Mouse (Mus musculus) liver (tissue): Measurements from ENCODE around the gene Rpl36a.

Source experiments
- DNase-seq: peaks from one replicate; pipeline ENCODE4 v3.0.0-alpha.2; 2020; ENCODE audit warnings: mixed read lengths

Gene Rpl36a

DNA sequence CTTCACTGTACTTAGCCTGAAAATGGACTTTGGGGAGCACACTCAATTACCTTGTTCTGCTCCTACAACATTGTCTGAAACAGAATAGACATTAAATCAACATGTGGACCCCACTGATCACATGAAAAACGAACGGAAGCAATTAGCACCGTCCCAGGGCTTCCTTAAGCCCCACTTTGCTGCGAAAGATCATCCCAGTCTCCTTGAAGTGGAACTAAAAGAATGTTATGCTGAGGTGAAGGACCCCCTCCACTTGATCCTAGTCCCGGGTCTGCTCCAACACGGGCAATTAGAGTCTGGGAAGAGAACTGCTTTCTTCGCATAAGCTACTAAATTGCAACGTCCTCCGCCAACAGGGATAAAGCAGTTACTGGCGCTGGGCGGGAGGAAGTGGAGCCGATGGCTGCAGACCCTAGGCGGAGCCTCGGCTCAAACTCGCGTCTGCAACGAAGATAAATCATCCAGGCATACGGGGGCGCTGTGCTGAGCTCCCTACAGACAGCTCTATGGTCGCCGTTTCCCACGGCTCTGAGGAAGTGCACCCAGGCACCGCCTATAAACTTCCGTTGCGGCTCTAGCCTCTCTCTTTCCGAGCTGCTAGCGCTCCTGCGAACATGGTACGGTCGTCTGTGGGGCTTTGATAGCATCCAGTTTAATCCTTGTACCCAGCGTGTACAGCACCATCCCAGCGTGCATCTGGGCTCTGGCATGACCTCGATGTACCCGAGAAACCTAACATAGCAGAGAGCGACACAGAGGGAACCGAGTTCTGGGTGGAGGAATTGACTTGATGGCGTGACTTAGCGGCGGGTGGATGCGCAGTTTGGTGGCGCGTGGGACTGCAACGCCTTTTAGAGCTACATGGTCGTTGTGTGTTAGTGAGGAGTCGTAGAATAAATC, at the start of gene Rpl36a:
Rpl36a (plus strand) TSS at position 552 of the 900 bp plus-strand sequence.
- DNase-seq, result peak; percentile 92

DNA sequence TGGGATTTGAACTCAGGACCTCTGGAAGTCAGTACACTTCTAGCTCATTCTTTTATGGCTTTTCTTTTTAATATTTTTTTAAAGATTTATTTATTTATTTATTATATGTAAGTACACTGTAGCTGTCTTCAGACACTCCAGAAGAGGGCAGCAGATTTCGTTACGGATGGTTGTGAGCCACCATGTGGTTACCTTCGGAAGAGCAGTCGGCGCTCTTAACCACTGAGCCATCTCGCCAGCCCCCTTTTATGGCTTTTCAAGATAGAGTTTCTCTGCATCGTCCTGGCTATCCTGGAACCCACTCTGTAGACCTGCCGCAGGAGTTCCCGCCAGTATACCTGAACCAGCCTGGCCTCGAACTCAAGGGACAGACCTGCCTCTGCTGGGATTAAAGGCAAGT, 45.7 kb upstream of the Rpl36a start:
- peak; percentile 32 for DNase-seq

DNA sequence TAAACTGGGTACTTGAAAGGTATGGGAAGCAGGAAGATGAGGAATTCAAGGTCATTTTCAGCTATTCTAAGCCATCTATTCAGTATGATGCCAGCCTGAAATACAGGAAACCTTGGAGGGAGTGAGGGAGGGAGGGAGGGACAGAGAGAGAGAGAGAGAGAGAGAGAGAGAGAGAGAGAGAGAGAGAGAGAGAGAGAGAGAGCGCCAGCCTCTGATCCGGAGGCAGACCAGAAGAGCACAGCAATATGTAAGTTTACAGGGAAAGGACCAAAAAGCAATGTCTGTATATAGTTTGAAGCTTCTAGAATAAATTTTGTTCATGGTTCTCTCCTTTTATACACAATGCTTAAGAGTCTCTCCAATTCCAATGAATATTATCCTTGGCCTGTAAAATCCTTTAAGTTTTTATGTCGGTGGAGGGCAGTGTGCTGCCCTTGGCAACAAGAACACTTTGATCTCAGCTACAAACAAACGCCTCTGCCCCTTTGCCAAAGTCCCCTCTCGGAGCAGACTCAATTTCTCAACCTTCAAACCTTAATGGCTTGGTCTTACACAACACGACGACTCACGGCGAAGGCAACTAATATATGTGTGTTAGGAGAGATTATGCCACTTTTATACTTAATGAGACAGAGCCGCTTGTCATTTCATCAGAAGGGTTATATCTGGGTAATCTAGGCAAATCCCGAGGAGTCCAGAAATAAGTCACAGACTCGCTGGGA, 44.9 kb upstream of the Rpl36a start:
- DNase-seq, result no peak

DNA sequence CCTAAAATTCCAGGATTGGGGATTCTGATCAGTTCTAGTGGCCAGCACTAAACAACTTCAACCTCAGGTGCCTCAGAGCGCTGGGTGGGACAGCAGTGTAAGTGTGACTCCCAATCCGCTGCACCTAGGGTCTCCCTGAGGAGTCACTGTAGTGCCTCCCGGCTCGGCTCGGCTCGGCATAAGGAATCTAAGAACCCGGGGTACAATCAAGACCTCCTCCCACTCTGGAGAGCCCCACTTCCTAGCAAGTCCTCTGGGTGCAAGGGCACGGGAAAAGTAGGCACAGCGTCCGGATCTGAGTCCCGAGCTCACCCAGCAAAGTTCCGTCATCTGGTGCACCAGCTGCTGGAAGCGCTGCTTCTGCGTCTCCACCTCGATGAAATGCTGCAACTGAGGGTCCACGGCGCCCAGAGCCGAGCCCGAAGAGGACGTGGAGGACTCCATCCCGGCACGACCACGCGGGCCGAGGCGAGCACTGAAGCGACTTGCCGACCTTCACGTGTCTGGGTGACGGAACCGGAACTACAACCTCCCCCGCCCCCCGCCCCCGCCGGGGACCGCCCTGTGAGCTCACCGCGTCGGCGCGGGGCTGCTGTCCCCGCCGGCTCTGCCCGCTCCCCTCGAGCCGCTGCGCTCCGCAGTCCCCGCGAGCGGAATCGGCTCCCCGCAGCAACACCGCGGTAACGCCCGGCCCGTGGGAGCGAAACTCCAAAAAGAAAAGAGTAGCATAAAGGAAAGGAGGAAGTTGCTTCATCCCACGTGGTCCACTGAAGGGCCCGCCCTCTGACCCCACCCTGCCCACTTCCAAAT, 44.1 kb upstream of the Rpl36a start, which contains the start of gene Timm8a1:
Timm8a1 (minus strand) TSS at position 721 of the 810 bp plus-strand sequence.
- DNase-seq, result peak; percentile 80

DNA sequence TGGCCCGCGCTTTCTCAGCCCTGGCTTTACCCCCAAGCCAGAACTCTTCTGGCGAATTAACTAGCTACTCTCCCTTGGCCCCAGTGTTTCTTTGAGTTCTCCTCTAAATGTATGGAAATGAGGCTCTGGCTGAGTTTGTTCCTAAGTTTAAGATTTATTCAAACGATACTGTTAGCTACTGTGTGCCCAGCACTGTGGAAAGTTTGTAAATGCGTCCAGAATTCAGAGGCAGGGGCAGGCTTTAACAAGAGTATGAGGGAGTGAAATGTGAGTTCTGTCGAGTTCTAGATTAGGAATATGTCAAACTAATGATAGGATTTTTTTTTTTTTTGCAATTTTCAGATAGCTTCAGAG, 43.5 kb upstream of the Rpl36a start:
- no peak for DNase-seq

DNA sequence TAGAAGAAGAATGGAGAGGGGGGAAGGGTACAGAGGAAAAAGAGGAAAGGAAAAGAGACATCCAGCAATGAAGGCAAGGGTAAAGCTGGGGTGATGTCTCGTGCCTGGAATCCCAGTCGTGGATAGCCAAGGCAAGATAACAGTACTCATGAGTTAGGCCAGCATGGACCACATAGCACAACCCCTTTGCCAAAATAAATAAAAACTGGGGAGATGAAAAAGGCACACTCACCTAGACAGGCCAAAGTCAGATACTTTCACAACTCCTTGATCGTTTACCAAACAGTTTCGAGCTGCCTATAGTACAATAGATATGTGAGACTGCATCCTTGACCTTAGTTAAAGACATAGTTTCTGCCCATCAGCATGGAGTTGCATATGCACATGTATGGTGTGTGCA, 38.1 kb upstream of the Rpl36a start:
- DNase-seq, result no peak

DNA sequence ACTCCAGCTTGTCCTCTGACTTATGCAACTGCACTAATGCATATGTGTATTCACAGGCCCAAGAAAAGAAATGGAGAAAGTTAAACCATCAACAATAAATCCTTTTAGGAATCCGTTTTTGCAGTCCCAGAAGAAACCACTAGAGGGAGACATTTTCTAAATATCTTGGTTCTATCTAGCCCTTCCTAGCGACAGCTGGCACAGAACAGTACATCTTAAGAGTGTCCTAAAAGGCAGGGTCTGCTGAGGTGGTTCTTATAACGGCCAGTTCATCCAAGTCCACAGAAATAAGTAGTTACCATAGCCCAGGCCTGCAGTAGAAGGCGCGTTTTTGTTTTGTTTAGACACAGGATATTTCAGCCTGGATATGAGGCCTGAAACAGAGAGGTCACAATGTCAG, 34.6 kb upstream of the Rpl36a start:
- DNase-seq, result no peak

DNA sequence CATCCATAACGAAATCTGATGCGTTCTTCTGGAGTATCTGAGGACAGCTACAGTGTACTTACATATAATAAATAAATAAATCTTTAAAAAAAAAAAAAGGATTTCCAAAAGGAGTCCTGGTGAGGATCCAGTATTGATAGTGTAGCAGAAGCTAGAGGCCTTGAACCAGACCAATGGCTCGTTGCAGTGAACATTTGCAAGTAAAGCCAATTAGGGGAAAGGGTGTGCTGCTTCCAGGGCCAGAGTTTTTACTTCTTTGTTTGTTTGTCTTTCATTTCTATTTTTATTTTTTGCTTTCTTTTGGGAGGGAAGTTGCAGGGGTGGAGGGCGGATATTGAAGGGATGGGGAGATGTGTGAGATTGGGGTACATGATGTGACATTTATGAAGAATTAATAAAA, 32.1 kb upstream of the Rpl36a start:
- DNase-seq, result no peak

DNA sequence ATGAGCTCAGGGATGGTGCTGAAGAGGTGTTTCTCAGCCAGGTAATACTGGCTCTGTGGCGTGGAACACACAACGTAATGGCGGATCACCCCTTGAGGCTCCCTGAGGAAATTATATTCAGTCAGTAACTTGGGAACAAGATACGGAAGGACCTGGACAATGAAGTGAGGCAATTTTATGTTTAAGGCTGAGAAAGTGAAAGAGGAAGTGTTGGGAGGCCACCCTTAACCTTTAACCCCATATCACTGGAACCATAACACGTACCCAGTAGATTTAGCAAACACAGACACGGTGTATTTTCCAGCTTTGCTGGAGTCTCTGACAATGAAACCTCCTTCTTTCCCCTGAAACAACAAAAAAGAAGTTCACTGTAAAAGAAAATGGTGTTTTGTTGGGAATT, 31.0 kb upstream of the Rpl36a start:
- DNase-seq, result no peak

DNA sequence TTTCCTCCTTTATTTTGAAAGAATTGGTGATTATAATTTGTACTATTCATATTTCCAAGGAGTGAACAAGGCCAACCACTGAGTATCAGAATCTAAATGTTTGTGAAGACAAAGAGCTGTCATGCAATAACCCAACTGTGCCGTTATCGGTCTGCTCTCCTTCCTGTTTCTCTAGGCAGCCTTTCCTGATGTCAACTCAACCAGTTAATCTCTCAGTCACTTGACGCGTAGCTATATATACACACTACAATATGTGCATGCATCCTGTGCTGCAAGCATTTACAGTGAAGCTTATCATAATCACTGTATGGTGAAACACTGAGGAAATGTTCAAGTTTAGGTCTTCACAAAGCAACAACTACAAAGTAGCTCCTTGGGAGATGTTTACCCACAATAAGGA, 21.1 kb upstream of the Rpl36a start:
- DNase-seq, result no peak

DNA sequence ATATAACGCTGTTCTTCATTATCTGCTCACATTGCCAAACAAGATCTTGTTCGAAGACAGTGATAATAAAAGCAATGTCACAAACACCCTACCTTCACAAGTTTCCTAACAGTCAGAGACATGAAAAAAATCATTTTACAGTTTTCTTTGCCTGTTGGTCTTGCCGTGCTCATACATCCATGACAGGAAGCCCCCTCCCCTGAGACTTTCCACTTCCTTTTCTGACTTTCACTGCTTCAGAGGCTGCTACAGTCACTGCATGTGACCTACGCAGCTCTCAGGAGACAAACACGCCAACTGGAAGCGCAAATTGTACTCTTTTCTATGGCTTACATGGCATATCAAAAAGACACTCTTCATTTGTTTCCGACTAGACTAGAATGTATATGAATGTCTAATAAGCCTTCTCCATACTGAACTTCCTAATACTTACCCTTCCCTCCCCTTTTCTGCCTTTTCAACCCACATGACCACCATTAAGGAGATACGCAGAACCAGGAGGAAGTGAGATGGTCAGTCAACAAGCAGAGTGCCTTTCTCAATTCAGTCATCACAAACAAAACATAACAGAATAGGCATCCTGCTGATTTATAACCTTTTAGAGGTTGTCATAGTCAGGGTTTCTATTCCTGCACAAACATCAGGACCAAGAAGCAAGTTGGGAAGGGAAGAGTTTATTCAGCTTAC, 18.8 kb upstream of the Rpl36a start:
- no peak for DNase-seq

DNA sequence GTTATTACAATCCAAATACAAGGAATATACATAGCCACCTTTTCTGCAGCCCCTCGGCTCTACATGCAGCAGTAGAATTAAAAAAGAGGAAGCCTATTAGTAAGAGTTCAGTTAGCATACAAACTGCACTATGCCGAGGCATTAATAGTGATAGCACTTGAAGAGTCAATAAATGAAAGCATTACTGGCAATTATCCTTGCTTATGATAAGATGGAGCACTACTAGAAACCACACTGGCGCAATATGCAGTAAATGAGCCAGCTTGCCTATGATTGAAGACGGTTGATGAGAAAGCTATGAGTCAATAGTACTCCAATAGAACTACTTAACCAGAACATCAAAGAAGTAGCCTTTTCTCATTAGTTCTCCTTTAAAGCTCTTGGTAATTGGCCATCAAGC, 7.6 kb upstream of the Rpl36a start:
- no peak for DNase-seq

DNA sequence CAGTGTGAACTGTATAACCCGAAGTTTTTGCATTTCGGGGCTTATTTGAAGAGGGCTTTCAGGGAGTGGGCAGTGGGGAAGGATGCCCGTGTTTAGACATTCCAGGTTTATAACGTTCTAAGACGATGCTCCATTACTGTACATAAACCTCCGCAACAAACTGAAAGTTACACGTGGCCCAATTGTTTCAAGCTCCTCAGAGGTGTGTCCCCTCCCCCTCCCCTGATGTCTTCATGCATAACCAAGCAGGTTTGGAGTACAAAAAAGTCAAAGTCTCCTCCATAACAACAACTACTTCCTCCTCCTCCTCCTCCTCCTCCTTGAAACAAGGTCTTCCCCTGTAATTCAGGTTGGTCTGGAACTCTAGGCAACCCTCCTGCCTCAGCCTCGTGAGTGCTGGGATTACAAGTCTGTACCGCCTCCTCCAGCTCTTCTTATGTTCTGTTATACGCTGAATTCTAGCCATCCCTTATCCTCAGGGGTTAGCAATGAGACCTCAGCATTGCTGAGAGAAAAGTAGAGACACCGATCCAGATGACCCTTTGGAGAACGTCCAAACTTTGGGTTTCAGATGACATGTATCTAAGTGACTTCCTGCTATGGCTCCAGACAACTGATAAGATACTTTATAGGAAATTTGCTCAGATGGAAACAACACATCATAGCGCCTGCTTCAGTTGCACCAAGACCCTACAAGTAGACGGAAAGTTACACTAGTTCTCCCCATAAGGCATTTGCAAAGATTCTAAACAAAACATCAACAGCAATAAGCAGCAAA, 4.7 kb upstream of the Rpl36a start:
- no peak for DNase-seq

DNA sequence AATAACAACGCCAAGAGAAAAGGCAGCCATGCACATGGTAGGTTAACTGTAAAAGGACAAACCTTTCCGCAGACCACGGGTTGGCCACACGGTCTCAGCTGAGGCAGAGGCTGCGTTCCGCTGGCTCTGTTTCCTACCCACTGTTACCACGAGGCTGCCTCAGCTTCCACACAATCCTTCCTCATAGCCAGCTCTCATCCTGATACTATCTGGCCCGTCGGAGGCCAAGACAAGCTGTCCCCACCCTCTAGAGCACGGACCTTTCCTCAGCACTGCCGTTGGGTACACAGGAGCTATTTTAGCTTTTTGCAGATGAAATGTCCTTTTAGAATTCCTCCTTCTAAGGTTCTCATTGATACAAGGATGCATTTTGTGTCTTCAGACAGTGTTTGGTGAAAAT, 3.2 kb upstream of the Rpl36a start:
- DNase-seq, result peak; percentile 54

DNA sequence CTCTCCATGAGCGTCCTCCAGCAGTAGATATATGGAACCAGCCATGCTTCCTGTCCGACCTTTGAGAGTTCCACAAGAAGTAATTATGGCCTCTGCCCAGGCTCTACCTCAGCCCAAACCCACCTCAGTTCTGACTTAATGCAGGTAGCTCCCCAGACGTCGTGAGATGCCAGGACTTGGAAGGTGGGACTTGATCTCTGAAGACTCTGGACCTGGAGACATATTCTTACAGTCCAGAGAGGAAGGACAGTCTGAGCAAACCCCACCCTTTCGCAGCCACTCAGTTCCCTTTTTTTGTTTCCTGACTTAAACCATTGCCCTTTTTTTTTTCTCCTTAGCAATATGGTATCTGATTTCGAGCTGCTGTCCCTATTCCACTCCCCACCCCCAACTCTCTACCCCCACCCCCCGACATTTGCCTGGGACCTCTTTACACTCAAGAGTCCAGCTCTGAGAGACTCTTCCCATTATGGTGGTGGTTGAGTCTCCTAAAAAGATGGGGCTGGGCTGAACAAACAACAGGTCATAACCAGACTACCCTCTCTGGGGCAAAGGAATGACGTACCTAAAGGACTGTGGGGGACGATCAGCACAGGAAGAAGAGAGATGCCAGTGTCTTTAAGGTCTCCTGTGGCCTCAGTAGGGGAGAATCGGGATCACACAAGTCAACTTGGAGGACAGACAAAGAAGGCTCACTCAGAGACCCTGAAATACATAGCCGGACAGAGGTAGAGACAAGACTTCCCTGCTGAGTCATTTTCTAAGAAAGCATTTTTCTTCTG, 2.4 kb upstream of the Rpl36a start, which contains the start of gene Btk:
Btk (minus strand) TSS at position 683 of the 782 bp plus-strand sequence.
- DNase-seq, result no peak

DNA sequence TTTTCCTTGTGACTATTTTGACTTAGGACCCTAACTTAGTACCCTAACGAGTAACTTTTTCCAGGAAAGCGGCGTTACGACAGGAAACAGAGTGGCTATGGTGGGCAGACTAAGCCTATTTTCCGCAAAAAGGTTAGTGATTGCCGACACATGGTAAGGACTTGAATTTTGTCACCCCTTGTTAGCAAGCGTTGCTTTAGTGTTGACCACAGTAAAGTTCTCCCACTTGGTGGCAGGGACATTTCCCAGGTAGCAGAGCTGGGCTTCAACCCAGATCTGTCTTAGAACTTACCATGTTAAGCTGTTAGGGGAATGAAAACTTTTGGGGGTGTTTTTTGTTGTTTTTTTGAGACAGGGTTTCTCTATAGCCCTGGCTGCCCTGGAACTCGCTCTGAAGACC, 993 bp downstream of the Rpl36a start:
- DNase-seq, result no peak

DNA sequence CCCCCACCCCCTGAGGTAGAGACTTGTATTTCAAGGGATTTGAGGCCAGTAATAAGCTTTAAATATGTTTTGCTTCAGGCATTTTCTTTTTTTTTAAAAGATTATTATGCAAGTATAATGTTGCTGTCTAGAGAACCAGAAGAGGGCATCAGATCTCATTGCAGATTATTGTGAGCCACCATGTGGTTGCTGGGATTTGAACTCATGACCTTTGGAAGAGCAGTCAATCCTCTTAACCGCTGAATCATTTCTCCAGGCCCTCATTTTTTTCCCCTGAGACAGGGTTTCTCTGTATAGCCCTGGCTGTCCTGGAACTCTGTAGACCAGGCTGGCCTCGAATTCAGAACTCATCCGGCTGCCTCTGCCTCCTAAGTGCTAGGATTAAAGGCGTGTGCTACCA, 2.8 kb downstream of the Rpl36a start:
- no peak for DNase-seq

DNA sequence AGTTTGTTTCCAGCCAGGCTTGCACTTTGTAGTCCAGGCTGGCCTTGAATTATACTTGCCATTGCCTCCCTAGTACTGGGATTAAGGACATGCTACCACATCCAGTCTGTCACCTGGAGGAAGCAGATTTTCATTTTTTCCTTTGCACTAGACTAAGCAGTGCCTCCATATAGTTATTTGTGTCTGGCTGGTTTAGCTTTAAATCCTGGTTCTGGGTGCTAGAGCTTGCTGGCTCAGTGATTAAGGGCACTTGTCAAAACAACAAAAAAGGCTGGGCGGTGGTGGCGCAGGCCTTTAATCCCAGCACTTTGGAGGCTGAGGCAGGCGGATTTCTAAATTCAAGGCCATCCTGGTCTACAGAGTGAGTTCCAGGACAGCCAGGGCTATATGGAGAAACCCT, 3.5 kb downstream of the Rpl36a start:
- DNase-seq, result no peak

DNA sequence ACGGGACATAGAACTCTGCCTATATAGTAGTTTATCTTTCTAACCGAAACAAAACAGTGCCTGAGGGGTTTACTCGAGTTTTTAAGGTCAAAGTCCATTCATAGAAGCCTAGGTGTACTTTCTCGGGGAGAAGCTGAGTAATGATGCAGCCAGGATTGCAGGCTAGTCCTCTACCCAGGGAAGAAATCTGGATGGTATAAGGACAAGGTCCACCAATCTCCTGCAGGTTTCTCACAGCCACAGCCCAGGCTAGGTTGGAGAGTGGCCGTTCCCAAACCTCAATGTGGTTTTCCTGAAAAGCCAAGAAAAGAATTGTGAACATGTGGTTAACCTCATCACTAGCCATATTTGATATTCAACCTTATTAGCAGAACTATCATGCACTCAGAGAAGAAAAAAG, 4.4 kb downstream of the Rpl36a start:
- no peak for DNase-seq

DNA sequence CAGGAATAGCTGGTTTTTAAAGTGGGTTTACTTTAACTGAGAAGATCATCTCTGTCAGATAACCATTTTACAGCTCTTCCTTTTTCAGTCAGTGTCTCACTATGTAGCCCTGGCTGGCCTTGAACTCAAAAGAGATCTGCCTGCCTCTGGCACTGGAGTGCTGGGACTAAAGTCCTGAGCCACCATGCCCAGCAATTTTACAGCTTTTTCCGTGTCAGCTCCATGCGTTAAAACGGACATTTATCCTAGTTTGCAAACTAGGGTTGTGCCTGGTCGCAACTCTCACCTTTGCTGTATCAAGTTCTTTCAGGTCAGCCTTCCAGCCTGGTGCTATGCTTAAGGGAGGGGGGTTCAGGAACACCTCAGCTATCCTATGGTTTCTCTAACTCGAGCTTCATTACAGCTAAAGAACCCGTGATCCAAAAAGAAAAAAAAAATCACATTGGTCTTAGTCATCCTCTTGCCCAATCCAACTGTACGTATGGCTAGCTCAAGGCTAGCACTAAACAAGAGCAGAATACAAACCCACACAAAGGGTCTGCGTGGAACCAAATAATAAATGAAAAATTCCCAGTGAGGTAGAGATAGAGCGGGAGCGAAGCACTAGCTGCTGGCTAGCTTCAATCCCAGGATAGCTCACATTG, 14.6 kb downstream of the Rpl36a start:
- DNase-seq, result no peak
